Mouse (Mus musculus): ENCODE data around the gene Pkib. TPM values are rescaled to one million over a fixed set of nuclear protein-coding genes. Genes with fewer than 3 reads are reported as not detected.

The Pkib gene
- total RNA-seq (2021), result 1 to 10 TPM in 1 of 2 experiments, under 1 TPM in 1; 0.77 to 1.5 TPM
- long read RNA-seq, experiment 1, partial matches to known transcripts, result 1 of 1 reads
- long read RNA-seq, experiment 1, other reads (novel, unspliced or antisense), result 0 of 1 reads
- long read RNA-seq, experiment 2, partial matches to known transcripts, result 1 of 1 reads
- long read RNA-seq, experiment 2, other reads (novel, unspliced or antisense), result 0 of 1 reads

DNA sequence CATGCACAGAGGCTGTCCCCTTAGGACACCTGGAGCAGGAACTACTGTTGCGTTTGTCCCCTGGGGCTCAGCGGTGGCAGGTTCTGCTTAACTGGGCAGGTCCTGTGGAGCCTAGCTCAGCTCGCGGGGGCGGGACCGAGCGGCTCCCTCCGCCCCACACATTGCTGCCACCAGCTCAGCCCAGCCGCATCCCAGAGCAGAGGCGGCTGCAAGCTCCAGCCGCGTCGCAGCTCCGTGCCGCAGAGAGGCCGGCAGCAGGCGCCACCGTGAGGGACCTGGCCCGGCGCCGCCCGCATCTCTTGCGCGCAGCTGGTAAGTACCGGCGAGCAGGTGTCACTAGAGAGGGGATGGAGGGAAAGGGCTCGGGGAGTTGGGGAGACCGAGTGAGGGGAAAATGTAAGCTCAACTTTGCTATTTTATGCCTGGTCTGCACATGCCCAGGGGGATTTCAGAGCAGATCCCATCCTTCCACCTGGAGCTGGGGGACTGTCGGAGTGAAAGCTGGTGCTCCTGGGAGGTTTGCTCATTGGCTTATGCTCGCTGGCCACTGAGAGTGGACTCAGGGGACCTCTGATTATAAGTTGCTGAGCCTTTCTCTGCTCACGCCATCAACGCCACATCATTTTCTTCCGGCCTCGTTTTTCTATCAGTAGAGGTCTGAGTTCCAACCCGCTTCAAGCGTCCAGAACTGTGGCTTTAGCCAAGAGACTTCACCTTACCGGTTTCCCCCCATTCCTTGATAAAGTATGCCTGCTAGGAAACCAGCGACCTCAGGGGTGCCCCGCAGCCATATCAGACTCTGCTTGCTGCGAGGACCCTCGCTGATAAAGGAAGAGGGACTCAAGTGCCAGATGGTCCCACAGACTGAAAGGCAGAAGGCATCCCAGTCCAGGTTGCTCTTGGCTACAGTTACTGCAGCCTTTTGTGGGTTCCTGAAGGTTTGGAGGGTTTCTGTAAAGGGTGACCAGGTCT, at the start of gene Pkib:
Pkib (plus strand) TSS at position 86 of the 972 bp plus-strand sequence.
- peak; percentile 5 to 41 for DNase-seq

DNA sequence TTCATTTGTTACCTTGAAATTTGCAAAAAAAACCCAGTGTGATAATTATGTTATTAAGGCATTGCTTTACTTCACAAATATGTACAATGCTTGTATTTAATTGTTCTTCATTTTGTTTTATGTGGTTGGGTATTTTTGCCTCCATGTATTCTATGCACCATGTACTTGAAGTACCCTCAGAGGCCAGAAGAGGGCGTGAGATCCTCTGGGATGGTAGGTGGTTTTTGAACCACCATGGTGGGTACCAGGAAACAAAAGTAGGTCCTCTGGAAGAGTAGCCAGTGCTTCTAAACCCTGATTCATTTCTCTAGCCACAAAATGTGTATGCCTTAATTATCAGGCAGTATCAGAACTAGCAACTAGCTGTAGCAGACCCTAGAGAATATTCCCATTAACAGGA, 47.9 kb upstream of the Pkib start:
- DNase-seq, result no peak

DNA sequence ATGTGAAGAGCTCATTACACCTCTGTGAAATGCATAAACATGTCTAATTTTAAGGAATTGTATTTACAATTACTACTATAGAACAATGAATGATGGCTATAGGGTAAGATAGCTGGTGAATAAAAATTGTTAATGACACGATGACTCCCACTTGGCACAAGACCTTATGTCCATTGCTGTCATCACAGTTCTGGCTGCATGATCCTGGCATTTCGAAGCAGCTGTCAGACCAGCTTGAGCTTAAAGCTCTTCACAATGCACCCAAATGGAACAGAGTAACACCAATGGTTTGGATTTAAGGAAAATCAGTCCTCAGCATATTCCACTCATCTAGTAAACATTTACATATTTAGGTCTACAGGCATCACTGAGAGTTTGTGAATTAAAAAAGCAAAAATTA, 37.5 kb upstream of the Pkib start:
- DNase-seq, result no peak

DNA sequence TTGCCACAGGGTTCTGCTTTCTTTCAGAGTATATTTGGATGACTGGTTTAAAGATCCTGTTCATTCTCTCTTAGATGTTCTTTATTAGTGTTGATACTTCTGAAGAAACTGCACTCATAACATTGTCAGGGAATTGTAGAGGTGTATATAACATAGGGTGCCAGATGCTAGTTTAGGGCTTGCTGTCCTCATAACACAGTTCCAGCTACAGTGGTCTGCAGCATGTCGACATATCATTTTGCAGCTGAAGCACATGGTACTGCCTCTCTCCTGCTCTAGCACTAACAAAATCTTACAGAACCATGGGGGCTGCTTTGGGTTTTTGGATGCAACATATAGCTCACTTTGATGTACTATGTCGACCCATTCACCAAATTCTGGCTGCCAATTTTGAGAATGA, 34.6 kb upstream of the Pkib start:
- DNase-seq, result no peak

DNA sequence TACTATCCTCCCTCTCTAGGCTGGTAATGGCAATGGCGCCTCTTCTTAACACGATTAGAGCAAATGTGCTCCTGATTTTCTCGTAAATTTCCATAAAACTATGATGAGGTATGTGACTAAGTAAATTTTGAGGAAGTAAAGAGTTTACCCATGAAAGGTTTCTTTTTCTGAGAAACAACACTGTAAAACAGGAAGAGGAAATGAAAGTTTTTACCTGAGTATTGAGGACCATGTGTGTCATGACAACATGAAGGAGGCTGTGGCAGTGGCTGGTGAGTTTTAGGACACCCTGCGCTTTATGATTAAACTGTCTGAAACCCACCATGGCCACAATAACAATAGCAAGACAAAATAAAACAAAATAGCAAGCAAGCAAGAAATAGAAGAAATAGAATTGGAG, 28.8 kb upstream of the Pkib start:
- no peak for DNase-seq

DNA sequence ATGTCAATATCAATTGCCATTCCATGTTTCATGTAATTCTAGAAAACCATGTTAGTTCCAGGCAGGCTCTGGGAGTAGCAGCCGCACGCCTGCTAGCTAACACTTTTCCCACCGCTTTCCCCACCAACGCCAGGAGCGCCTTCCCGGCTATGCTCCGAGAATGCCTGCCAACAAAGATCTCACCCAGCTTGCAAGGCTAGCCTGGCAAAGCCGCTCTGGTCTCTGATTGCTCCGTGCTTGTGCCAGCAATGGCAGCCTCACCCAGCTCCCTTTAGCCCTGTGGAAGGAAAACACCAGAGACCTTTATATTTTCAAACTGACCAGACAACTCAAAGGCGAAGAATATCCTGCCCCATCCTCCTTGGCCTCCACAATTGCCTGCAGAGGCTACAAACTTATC, 8.5 kb upstream of the Pkib start:
- DNase-seq, result peak in 1 of 2 experiments; percentile 3

DNA sequence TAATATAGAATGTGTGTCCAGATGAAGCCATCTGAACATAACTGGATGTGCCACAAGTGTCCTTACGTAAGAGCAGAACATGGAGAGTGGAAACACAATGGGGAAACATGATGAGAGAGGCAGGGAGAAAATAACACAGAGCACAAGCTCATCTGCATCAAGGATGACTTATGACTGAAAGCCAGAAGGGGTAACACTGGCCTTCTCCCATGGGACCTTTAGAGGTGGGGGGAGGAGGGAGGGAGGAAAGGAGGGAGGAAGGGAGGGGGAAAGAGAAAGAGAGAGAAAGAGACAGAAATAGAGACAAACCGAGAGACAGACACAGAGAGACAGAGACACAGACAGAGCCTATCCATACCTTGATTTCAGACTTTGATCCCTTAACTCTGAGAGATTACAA, 4.0 kb upstream of the Pkib start:
- DNase-seq, result no peak

DNA sequence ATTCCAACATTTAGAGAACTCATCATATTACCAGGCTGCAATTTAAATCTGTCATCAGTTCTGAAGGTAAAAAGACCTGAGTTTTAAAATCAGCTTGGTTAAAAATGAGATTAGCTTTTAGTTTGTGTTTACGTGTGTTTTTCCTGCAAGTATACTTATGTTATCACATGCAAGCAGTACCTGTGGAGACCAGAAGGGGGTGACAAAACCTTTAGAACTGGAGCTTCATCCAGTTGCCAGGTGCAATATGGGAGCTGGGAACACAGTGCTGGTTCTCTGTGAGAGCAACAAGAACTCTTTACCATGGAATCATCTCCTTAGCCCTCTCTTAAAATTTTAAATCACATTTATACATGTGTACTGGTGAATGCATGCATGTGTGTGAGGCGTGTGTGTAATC, 1.2 kb upstream of the Pkib start:
- no peak for DNase-seq

DNA sequence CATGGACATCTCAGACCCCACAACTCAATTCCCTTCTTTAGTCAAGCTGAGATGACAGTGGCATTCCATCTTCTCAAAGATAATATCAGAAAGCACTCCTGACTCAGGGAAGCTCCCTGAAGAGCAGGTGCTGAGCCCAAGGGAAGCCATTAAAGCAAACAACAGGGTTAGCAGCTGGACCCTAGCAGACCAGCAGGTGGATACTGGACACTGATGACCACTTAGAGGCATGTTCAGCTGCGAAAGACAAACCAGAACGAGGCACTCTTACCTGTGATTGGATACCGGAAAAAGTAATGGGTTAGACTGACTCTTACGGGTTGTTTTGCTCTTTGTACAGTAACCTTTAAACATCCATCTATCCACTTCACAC, 1.1 kb downstream of the Pkib start:
- no peak for DNase-seq

DNA sequence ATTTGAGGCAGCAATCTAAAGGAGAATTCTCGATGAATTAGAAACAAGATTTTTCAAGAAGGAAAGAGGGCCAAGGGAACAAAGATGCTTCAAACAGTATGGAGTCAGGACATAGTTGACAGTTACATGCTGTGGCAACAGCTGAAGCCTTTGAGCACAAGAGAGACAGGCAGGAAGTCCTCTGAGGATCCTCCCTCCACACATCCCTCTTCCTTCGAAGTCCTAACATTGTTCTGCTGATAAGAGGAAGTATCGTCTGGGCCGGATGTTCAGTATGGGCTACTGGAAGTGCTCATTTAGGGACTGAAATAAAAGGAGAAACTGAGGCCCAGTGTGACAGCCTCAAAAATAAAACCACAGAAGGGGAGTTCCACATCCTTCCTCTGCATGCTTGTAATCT, 5.2 kb downstream of the Pkib start:
- DNase-seq, result no peak

DNA sequence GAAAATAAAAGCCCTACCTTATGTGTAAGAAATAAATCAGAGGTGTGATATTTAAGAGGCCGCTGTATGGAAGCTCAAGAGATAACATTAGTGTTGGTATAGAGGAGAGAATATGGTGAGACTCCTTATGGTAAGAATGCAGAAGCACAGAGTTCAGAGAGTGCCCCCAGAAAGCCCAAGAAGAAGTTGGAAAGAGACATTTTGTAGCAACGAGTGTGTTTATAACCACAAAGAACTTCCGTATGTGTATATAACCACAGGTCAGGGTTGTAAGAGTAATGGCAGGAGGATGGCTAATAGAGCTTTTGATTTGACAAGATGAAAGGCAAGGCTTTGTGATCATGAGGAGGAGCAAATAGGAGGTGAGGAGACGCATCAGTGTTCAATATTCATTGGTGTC, 6.5 kb downstream of the Pkib start:
- DNase-seq, result no peak

DNA sequence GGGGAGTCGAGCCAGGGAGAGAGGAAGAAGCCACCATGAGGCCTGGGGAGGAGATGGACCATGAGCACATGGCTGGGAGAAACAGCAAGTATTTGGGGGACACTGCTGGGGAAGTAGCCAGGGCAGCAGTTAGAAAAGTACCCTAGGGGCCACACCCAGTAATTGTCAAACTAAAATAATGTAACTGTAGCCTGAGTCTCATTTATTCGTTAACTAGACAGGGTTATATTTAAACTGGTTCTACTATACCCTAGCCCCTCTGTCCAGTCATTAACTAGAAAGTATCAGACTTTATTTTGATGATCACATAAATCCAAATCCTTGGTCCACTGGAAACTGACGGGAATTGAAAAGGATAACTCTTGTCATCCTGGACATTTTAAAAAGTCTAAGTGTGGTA, 7.8 kb downstream of the Pkib start:
- DNase-seq, result no peak

DNA sequence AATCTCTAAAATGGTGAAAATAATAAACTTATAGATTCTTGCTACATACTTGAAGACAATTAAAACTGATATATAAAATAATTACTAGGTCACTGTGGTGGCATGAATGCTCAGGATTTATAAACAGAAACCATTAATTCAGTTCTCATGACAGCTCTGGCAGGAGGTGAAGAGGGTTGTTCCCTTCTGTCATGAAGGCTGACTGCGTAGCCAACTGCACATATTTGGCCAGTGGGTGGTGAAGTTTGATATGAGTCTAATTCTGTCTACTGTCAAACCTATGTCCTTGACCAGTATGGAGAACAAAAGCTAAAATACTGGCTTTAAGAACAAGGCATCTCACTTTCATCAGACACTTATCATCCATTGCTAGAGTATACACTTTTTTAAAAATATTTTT, 21.5 kb downstream of the Pkib start:
- peak; percentile 6 to 22 for DNase-seq

DNA sequence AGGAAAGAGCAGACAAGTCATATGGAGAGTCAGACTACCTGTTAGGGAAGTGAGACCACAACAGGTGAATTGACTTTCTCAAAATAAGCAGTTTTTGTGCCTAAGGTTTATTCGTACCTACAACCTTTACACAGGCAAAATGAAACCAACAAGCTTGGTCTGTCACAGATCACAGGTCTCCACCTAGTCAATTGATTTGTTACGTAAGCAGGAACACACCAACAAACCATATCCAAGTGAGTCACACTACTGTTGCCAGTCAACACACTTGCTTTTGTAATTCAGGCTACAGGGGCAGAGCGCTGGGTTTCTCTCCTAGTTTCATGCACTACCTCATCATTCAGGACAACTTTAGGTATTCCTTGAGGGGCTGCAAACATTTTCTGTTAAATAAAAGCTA, 28.7 kb downstream of the Pkib start:
- no peak for DNase-seq

DNA sequence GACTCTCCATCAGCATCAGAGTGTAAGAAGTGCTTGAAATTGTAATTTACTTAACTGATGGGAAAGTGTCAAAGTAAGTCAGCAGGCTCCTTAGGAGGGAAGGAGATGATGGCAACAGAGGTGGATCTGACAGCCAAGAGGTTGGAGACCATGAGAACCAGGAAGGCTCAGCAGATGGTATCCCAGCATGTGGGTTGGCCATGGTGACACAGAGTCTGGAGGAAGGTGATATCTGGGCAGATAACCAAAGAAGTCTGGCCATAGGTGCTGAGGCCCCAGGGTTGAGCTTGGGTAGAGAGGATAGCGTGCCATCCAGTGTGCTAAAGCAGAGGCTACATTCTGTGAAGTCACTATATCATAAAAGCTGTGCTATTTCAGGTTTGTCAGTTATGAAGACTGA, 32.0 kb downstream of the Pkib start:
- no peak for DNase-seq

DNA sequence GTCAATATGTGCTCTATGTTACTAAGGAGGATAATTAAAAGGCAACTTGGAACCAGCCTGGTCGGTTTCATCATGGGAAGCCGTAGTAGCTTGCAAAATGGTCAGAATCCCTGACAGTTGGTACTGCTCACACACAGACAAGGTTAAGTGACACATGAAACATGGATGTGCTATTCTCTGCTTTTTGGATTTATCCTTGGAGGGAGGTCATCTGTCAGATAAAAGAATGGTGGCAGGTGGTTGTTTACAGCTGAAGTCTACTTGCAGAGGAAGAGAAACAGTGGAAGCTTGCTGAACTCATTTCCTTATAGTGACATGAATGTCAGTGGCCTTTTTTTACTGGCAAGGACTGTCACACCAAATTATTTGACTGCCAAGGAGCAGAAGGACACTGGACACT, 32.5 kb downstream of the Pkib start:
- no peak for DNase-seq

DNA sequence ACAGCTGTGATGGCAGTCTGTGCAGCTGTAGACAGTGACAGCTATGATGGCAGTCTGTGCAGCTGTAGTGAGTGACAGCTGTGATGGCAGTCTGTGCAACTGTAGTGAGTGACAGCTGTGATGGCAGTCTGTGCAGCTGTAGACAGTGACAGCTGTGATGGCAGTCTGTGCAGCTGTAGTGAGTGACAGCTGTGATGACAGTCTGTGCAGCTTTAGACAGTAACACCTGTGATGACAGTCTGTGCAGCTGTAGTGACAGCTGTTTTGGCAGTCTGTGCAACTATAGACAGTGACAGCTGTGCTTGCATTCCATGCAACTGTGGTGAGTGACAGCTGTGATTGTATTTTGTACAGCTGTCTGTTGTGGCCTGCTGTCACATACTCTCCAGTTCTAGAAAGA, 44.0 kb downstream of the Pkib start:
- DNase-seq, result no peak

DNA sequence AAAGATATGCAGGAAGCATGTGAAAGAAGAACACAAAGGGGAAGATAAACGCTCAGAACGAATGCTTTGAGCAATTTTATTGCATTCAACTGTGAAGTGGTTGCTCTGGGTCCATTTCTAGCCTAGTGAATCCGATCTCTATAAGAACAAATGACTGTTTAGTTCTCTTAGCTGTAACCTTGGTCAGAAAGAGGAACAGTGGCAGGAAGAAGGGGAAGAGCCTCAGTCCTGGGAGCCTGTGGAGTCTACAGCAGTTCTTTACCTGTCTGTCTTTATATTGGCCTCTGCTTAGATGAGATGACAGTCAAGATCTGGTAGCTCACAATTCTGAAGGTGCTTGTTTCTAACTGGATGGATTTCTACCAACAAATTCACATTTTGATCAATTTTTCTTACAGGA, 56.2 kb downstream of the Pkib start:
- no peak for DNase-seq

DNA sequence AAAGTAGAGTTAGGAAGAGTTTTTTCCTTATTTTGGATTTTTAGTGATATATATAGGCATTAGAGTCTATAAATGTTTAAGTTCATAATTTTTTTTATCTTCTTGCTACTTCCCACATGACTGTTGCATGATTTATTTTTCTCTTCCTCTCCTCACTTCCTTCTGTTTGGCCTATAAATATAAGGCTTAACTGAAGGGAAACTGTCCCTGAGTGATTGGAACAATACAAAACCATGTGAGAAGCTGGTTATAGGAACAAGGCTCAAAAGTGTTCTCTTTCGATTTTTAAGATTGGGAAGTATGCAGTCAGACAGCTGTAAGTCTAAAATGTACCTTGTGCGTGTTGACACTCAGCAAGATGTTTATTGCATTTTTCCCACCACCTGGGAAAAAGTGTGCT, 58.4 kb downstream of the Pkib start:
- no peak for DNase-seq

DNA sequence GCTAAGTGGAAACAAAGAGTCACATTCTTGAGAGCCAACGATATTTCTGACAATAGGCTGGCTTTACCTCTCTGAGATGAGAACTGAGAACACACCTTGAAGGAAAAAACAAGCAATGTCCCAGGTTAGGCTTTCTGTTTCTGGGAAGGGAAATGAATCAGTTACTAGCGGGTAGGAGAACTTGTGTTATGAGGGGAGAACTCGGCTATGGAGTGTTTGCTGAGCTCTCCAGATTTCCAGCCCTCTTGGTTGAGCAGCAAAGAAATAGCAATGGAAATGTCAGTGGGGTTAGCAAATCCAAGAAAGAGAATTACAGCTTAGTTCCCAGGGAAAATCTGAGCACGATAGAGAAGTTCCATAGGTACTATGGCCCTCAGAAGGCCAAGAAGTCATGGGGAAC, 70.5 kb downstream of the Pkib start:
- no peak for DNase-seq

DNA sequence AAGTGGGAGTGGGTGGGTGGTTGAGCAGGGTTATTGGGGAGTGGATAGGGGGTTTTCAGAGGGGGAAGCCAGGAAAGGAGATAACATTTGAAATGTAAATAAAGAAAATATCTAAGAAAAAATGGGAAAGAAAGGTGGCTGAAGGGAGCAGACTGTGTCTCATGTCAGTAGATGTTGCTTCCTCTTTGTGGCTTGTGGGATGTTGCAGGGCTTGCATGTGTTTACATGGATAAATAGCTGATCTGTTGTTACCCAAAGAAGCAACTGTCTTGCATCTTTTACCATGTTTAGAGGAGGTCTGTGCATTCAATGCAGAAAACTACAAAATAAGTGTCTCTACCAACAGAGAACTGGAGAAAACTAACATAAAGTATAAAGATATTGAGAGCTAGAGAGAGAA, 89.3 kb downstream of the Pkib start:
- no peak for DNase-seq

DNA sequence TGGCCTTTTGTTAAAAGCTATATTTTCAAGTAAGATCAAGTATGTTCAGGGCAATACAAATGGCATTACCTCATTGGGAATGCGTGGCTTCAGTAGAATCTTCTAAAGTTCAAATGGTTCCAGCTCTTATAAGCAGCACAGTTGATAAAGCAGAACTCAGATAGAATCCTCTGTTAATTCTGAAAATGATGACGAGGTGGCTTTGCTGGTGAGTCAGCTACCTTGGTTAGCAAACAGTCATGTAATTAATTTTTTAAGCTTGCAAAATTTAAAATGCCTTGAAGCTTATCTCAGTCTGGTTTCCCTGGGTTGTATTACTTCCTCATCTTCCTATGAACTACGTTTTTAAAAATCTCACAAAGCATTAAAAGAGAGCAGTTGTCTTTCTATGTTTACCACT, 90.6 kb downstream of the Pkib start:
- DNase-seq, result no peak

DNA sequence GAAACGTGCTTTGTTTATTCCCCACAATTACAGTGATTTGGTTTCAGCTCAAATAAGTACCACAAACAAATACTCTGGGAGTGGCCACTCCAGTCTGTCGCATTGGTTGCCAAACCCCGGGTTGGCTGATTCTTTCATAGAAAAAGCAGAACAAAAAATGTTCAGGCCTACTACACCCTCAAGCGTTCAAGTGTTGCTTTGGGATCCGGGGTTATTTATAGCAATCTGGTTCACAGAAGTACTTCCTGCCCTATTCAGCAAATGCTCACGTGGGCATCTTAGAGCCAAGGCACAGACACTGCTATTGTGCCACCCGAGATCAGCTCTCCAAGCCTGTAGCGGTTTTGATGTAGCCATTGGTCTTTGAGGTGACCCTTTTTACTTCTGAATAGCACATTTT, 95.9 kb downstream of the Pkib start:
- DNase-seq, result peak; percentile 35 to 67

DNA sequence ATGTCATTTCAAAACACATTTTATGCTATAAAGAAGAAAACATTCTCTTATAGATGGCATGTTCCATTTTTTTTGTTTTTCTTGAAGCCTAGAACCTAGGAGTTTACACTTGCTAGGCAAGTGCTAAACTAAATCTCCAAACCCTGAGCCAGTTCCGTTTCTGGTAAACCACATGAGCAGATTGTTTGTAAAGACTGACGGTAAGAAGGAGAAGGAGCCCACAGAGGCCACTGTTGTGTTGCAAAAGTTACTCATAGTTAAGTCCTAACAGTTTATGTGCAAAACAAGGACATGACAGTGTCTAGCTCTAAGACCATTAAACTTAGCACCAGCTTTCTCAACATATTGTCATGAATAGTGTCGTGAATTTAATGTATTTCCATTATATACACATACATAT, 99.9 kb downstream of the Pkib start:
- no peak for DNase-seq
